Mouse (Mus musculus) neural tube, embryonic 15.5 days (tissue): ENCODE results near the gene Rrbp1. TPM values are rescaled to one million over a fixed set of nuclear protein-coding genes. Genes with fewer than 3 reads are reported as not detected.
A peak's percentile ranks its signal among the peaks of the same experiment; 100 is the strongest.

ENCODE experiments used
- ATAC-seq: fragments of 200-750 bp; cut with Nextera tagmentation; 2 replicates; pipeline ENCODE4 v1.8.0; 2017; ENCODE audit warnings: mild to moderate bottlenecking, moderate TSS enrichment, moderate library complexity; ENCODE audit not compliant: low FRiP score
- H3K27ac ChIP-seq: fragments of 300-500 bp; sonication (generic); replicated peaks from 2 replicates; pipeline ENCODE4 v1.5.1; 2015; ENCODE audit warnings: mild to moderate bottlenecking, inconsistent platforms
- H3K27me3 ChIP-seq: fragments of 300-500 bp; sonication (generic); replicated peaks from 2 replicates; pipeline ENCODE4 v1.6.1; 2015; ENCODE audit warnings: inconsistent platforms
- H3K36me3 ChIP-seq: fragments of 300-500 bp; sonication (generic); 2 replicates; pipeline ENCODE4 v1.6.1; 2015; ENCODE audit warnings: inconsistent platforms
- H3K4me1 ChIP-seq: fragments of 300-500 bp; sonication (generic); 2 replicates; pipeline ENCODE4 v1.6.1; 2015; ENCODE audit warnings: inconsistent platforms
- H3K4me2 ChIP-seq: fragments of 300-500 bp; sonication (generic); 2 replicates; pipeline ENCODE4 v1.6.1; 2015; ENCODE audit warnings: inconsistent platforms, mild to moderate bottlenecking, moderate library complexity
- H3K4me3 ChIP-seq: fragments of 300-500 bp; sonication (generic); replicated peaks from 2 replicates; pipeline ENCODE4 v1.5.1; 2015; ENCODE audit warnings: mild to moderate bottlenecking, inconsistent platforms
- H3K9ac ChIP-seq: fragments of 300-500 bp; sonication (generic); replicated peaks from 2 replicates; pipeline ENCODE4 v1.6.1; 2015; ENCODE audit warnings: mild to moderate bottlenecking, inconsistent platforms
- H3K9me3 ChIP-seq: fragments of 300-500 bp; sonication (generic); replicated peaks from 2 replicates; pipeline ENCODE4 v1.6.1; 2016; ENCODE audit warnings: inconsistent platforms
- WGBS: fragments of 180-500 bp; shearing (Covaris S2); methylation state at CpG from one replicate; pipeline ENCODE4 v1.1.7; 2015; ENCODE audit warnings: mixed read lengths; 5-methylcytosine and 5-hydroxymethylcytosine counted together
- polyA plus RNA-seq: library from polyadenylated mRNA; unstranded; fragments of >200 nt; fragmentation: Nextera tagmentation; extraction: Ambion mirVana; gene quantifications from 2 replicates; pipeline ENCODE4 v1.2.1, GENCODE M21; 2015

Rrbp1 gene
- polyA plus RNA-seq, 1 experiment from 2014 or later: 38.6 TPM

DNA sequence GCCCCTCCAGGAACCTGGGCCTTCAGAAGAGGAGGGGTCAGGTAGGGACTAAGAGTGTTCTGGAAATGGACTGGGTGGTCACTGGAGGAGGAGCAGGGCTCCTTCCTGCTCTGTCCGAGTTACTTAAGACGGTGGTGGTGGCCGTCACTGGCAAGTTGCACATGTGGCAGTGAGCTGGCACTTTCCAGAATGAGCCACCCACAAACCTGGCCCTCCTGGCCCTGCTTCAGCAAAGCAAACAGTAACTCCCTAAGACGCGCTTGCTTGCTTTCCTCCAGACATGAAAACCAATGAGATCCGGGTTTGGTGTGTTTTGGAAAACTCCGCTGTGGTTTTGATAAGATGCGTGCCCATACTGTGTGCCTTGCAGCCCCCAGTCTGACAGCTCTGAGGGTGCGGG is 14.3 kb upstream of the Rrbp1 start:
- Histone ChIP-seq H3K9ac (no peak overlapping the region), H3K4me2 (no peak overlapping the region)
- 94% methylated on average over 9 of the region's 9 CpGs for WGBS

DNA sequence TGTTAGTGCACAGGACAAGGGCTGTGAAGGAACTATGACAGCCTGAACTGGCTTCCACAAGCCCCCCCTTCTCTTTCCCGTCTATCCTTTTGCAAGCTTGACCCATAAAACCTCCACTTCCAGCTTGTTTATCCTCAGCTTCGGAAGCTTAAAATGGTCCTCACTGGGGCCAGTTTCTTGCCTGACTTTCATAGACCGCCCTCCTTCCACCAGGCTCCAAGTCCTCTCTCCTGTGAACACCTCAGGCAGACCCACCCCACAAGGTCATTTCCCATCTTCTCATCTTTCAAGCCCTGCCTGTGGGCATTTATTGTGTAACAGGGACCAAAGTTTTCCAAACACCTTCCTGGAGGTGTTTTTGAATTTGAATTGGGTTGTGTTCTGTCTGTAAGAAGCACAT is 11.4 kb upstream of the Rrbp1 start:
- no peaks in the 10 kb centered on the region for H3K36me3 ChIP-seq
- ATAC-seq: no peak
- H3K4me1 ChIP-seq: no peaks in the 10 kb centered on the region
- no peak overlapping the region for H3K4me3 ChIP-seq
- H3K9ac ChIP-seq: no peak overlapping the region
- no peak overlapping the region for H3K4me2 ChIP-seq
- no peak overlapping the region for H3K27ac ChIP-seq
- H3K9me3 ChIP-seq: no peaks in the 10 kb centered on the region
- H3K27me3 ChIP-seq: no peaks in the 10 kb centered on the region
- WGBS: 69% methylated on average over 3 of the region's 3 CpGs

More for the DNA sequence above, 14.3 kb upstream of the Rrbp1 start:
- Histone ChIP-seq H3K9me3 (no peaks in the 10 kb centered on the region), H3K27me3 (no peaks in the 10 kb centered on the region), H3K36me3 (no peaks in the 10 kb centered on the region), H3K27ac (no peak overlapping the region), H3K4me1 (no peaks in the 10 kb centered on the region), H3K4me3 (no peak overlapping the region)
- no peak for ATAC-seq

- H3K9ac ChIP-seq: no peak overlapping the region
- no peaks in the 10 kb centered on the region for H3K9me3 ChIP-seq
- H3K4me1 ChIP-seq: no peaks in the 10 kb centered on the region
- H3K4me2 ChIP-seq: no peak overlapping the region
- ATAC-seq: no peak
- no peak overlapping the region for H3K27ac ChIP-seq
- H3K4me3 ChIP-seq: no peak overlapping the region
- H3K27me3 ChIP-seq: no peaks in the 10 kb centered on the region
- 88% methylated on average over 1 of the region's 2 CpGs for WGBS
- no peaks in the 10 kb centered on the region for H3K36me3 ChIP-seq
Measured at GRCm38 (mm10) chr2:144019971-144020370, 8.9 kb upstream of the Rrbp1 start.

- Histone ChIP-seq H3K9ac (no peak overlapping the region), H3K4me1 (0 out of 2 replicates have a peak, but pooled peaks cover 2% of the 10 kb centered on the region), H3K27me3 (no peaks in the 10 kb centered on the region), H3K4me2 (no peak overlapping the region), H3K36me3 (no peaks in the 10 kb centered on the region), H3K4me3 (no peak overlapping the region), H3K9me3 (no peaks in the 10 kb centered on the region), H3K27ac (no peak overlapping the region)
- 82% methylated on average over 9 of the region's 9 CpGs for WGBS
- no peak for ATAC-seq
Measured at GRCm38 (mm10) chr2:144015861-144016260, 4.8 kb upstream of the Rrbp1 start.

DNA sequence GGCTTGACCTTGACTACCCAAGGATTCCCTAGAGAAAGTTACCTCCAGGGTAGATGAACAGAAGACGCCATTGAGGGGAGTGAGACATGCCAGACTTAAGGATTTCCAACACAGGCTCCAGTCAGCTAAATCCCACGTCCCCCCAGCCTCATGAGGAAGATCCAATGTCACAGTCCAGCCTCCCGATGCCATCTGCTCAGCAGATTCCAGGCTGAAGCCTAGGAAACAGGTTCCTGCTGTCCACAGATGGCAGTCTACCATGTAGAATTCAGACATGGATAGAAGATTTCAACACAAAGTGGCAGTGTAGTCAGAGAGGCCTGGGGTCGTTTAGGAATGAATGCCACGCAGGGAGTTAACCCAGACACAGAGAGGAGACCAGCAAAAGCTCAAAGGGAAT is 3.4 kb upstream of the Rrbp1 start:
- no peak for ATAC-seq
- Histone ChIP-seq H3K4me2 (no peak overlapping the region), H3K4me3 (no peak overlapping the region), H3K36me3 (no peaks in the 10 kb centered on the region), H3K9me3 (no peaks in the 10 kb centered on the region), H3K9ac (no peak overlapping the region), H3K27me3 (no peaks in the 10 kb centered on the region), H3K27ac (no peak overlapping the region), H3K4me1 (peaks cover 11% of the 10 kb centered on the region)
- WGBS: 41% methylated on average over 5 of the region's 5 CpGs

DNA sequence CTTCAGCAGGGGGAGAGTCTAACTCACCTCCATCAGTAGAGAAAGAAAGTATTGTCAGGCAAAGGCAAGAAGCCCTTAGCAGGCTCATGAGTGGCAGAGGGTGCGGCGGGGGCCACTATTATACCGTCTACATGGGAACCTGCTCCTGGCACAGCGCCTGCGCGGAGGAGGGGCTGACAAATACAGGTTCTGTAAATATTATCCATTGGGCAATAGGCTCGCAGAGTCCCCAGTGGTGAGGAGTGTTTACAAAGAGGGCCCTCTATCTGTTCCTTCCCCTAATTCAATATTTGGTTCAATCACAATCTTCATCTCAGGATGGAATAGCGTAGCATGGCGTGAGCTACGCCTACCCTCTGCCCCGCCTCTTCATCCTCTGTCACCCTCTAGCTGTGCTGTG is 3.0 kb upstream of the Rrbp1 start:
- H3K4me1 ChIP-seq: peaks cover 15% of the 10 kb centered on the region
- H3K9ac ChIP-seq: no peak overlapping the region
- H3K4me2 ChIP-seq: no peak overlapping the region
- H3K36me3 ChIP-seq: no peaks in the 10 kb centered on the region
- WGBS: 84% methylated on average over 11 of the region's 11 CpGs
- no peak overlapping the region for H3K4me3 ChIP-seq
- H3K27ac ChIP-seq: no peak overlapping the region
- H3K9me3 ChIP-seq: no peaks in the 10 kb centered on the region
- ATAC-seq: no peak
- H3K27me3 ChIP-seq: no peaks in the 10 kb centered on the region

GRCm38 (mm10) chr2:144010282-144011044 is 600 bp downstream of the Rrbp1 start:
- Histone ChIP-seq H3K9me3 (no peaks in the 10 kb centered on the region), H3K27ac (peak overlapping the region; percentile 83), H3K36me3 (no peaks in the 10 kb centered on the region), H3K4me2 (peak overlapping the region; percentile 67), H3K27me3 (no peaks in the 10 kb centered on the region), H3K4me1 (peaks cover 30% of the 10 kb centered on the region), H3K4me3 (peak overlapping the region; percentile 65), H3K9ac (peak overlapping the region; percentile 60)
- ATAC-seq: peak; percentile 16
- WGBS: 1% methylated on average over 99 of the region's 107 CpGs

- Histone ChIP-seq H3K9ac (peak overlapping the region; percentile 60), H3K27me3 (no peaks in the 10 kb centered on the region), H3K36me3 (no peaks in the 10 kb centered on the region), H3K27ac (peak overlapping the region; percentile 83), H3K4me1 (peaks cover 35% of the 10 kb centered on the region), H3K9me3 (no peaks in the 10 kb centered on the region), H3K4me2 (peak overlapping the region; percentile 67), H3K4me3 (peak overlapping the region; percentile 65)
- ATAC-seq: no peak
- WGBS: 5% methylated on average over 30 of the region's 30 CpGs
Measured at GRCm38 (mm10) chr2:144009551-144010281, 1.3 kb downstream of the Rrbp1 start.

DNA sequence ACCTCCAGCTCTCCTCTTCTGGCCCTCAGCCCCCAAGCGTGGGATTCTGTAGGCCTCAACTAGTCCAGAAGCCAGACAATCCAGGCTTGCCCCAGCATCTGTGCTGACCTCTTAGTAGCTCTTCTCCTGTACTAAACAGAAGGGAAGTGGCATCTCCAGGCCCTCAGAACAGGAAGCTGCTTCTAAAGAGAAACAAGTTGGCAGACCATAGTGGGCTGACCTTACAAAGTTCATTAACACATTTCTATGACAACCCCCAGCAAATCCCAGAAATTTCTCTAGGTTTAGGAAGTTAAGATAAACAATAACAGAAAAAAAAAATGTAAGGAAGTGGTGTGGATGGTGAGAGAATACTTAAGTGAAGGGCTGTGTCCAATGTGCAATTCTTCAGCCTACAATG is 2.0 kb downstream of the Rrbp1 start:
- Histone ChIP-seq H3K27ac (0 out of 2 replicates have a peak overlapping the region, but pooled peaks have one; percentile 83), H3K9ac (no peak overlapping the region), H3K4me2 (peak overlapping the region; percentile 67), H3K36me3 (no peaks in the 10 kb centered on the region), H3K27me3 (no peaks in the 10 kb centered on the region), H3K4me3 (peak overlapping the region; percentile 65; the same call in 1 of the 2 replicates), H3K4me1 (peaks cover 37% of the 10 kb centered on the region), H3K9me3 (no peaks in the 10 kb centered on the region)
- no peak for ATAC-seq
- WGBS: 76% methylated on average over 1 of the region's 1 CpGs

- Histone ChIP-seq H3K27me3 (no peaks in the 10 kb centered on the region), H3K4me1 (peaks cover 43% of the 10 kb centered on the region), H3K4me3 (no peak overlapping the region), H3K9me3 (no peaks in the 10 kb centered on the region), H3K9ac (no peak overlapping the region), H3K36me3 (no peaks in the 10 kb centered on the region), H3K27ac (no peak overlapping the region), H3K4me2 (no peak overlapping the region)
- ATAC-seq: no peak
- WGBS: 91% methylated on average over 4 of the region's 4 CpGs
Measured at GRCm38 (mm10) chr2:144007211-144007610, 3.9 kb downstream of the Rrbp1 start.

GRCm38 (mm10) chr2:144006686-144007085 is 4.4 kb downstream of the Rrbp1 start:
- H3K9ac ChIP-seq: no peak overlapping the region
- no peaks in the 10 kb centered on the region for H3K27me3 ChIP-seq
- no peaks in the 10 kb centered on the region for H3K9me3 ChIP-seq
- no peak overlapping the region for H3K27ac ChIP-seq
- H3K4me3 ChIP-seq: no peak overlapping the region
- peaks cover 43% of the 10 kb centered on the region for H3K4me1 ChIP-seq
- no peak for ATAC-seq
- WGBS: 72% methylated on average over 6 of the region's 6 CpGs
- no peak overlapping the region for H3K4me2 ChIP-seq
- H3K36me3 ChIP-seq: no peaks in the 10 kb centered on the region
